Mouse (Mus musculus): ENCODE measurements around the gene Tubb4b.
"Not testable (repeated sequence)": the region's sequence is repeated elsewhere in the genome, so short reads cannot be mapped to it uniquely, and the experiment has no call there.

Gene Tubb4b

DNA sequence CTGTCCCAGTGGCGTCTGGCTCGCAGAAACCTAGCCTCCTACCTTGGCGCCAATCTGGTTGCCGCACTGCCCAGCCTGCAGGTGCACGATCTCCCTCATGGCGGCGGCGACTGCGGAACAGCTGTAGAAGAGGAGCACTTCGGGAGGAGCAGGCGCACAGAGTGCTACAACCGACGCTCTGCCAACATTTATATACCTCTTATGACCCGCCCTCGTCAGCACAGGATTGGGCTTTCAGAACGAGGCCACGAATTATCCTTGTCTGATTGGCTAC, at the start of gene Tubb4b:
Gene Tubb4b, minus strand, starts transcription at position 211 of the 274 bp plus-strand sequence.
- DNase-seq = no peak

DNA sequence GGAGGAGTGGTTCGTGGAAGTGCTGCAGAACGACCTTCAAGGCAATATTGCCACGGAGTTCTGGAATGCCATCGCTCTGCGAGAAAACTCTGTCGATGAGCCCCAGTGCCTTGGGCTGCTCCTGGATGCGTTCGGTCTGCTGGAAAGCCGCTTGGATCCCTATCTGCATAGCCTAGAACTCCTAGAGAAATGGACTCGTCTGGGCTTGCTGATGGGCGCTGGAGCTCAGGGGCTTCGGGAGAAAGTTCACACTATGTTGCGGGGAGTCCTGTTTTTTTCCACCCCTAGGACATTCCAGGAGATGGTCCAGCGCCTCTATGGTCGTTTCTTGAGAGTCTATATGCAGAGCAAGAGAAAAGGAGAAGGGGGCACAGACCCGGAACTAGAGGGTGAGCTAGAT, 48.5 kb upstream of the Tubb4b start:
- DNase-seq = no peak

DNA sequence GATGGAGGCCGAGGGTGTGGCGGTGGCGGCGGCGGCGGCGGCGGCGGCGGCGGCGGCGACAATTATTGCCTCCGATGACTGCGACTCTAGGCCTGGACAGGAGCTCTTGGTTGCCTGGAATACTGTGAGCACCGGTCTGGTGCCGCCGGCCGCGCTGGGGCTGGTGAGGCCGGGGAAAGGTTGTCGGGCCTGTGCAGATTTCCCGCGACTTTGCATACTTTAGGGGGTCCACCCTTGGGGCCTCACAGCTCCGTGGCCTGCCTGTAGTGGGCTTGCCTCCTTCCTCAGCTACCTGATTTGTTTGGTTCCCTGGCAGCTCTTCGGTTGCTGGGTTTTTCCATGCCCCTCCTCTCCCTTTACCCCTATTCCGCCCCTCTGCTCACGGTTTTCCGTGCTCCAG, 48.0 kb upstream of the Tubb4b start:
- no peak for DNase-seq

- DNase-seq = peak; percentile 99
Observed at GRCm38 (mm10) chr2:25271827-25272511, 47.5 kb upstream of the Tubb4b start, which contains the start of the genes Ssna1 and Anapc2. TSS of gene Ssna1 (minus strand) at chr2:25272438. TSS of gene Anapc2 (plus strand) at chr2:25272478.

DNA sequence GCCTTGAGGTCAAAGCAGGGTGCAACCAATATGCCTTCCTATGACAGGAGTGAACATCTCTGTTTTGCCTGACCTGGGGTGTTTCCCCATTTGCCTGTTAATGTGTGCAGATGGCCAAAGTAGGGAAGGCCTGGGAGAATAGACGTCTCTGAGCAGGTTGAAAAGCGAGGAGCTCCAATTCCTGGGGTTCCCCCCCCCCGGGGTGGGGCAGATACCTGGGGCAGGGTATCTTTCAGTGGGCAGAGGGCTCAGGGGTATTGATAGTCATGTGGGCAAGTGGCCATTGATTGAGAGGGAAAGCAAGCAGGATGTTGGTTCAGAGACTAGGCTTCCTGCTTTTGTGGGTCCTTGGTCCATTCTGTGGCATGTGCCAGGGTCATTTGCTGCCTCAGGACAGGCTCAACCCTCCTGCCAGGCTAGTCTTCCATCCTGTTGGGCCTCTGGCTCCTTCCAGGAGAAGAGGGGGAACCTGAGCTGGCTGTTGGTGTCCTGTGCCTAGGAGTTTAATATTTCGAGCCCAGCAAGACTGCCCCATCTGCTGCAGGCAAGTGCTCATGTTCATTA, 43.3 kb upstream of the Tubb4b start:
- DNase-seq = peak; percentile 63 to 68

DNA sequence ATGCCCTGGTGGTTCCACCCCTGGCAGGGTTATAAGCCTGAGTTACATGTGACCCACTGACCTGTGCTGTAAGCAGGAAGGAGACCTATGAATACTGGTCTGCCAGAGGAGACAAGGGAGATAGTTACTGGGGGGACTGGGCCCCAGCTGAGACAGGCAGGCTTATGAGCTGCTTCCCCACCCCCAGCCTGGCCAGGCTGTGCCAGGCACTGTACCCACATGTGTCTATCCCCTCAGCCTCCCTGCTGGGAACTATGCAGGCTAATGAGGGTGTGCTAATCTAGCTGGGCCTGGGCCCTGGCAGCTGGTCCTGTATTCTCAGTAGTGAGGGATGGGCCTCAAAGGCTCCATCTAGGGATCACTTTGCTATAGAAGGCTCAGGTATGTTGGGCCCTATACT, 42.7 kb upstream of the Tubb4b start:
- DNase-seq = peak; percentile 83 to 89

DNA sequence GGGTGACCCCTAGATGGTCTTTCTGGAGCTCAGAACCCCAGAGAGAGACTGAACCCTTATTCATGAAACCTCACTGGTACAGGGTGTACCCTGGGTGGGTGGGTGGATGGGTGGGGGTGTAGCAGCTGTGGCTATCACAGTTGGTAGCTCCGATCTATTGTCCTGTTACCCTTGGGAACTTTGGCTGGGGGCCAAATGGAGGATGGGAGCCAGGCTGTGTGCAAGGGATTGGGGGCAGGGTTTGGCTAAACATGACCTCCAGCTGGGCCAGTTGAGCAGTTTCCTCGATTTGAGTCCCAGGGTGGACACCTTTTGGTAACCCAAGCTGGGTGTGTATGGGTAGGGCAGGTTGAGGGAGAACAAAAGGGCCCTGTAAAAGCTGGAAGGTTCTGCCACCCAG, 42.2 kb upstream of the Tubb4b start:
- DNase-seq = peak; percentile 95

GRCm38 (mm10) chr2:25265897-25266656, 41.6 kb upstream of the Tubb4b start:
- peak; percentile 99 for DNase-seq

DNA sequence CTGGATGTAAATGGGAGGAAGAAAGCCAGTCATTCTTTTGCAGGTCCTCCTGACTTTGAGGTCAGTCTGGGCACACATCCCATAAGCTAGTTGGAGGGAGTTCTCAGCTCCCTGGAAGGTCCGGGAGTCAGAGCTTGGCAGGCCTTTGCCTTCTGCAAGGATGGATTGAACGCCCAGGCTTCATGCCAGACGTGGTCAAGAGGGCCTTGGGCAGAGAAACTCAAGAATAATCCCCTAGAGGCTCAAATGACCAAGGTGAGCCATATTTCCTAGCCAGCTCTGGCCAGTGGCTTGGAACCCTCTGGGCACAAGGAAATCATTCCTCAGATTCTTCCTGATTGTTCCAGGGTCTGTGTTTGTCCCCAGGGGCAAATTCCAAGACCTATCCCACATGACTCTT, 40.3 kb upstream of the Tubb4b start:
- peak; percentile 95 to 97 for DNase-seq

DNA sequence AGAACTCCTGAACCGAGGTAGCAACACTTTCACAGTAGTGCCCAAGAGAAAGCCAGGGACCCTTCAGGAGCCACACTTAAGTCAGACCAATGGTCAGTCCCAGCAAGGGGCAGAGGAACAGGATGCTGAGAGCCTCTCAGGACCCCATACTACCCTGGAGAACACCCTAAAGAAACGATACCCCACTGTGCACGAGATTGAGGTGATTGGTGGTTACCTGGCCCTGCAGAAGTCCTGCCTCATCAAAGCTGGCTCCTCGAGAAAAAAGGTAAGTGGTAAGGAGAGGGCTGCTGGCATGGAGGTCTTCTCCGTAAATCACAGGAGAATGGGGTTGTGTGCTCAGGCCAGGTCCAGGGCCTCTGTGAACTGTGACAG, 39.8 kb upstream of the Tubb4b start:
- peak in 1 of 2 experiments; percentile 59 for DNase-seq

DNA sequence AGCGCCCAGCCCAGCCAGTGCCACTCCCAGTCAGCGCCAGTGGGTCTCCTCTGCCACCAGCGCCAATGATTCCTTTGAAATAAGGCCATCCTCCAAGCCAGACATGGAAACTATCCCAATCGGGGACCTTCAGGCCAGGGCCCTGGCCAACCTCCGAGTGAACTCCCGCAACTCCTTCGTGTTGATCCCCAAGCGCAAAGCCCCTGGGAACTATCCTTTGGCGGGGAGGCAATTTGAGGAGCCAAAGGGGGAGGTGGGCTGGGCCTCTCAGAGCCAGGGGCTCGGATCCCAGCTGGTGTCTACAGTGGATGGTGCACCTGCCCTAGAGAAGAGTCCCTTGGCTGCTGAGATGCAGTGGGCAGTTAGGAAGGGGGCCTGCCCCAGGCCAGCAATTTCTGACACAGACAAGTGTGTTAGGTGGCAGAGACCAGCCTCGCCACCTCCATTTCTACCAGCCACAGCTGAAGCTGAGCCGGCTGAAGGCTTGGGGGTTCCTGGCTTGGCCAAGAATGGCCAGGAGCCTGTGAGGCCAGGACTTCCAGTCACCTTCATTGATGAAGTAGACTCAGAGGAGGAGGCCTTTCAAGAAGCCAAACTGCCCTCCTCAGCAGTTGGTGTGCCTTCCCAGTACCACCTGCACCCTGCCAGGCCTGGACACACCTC, 39.3 kb upstream of the Tubb4b start:
- DNase-seq = peak; percentile 79 to 85

DNA sequence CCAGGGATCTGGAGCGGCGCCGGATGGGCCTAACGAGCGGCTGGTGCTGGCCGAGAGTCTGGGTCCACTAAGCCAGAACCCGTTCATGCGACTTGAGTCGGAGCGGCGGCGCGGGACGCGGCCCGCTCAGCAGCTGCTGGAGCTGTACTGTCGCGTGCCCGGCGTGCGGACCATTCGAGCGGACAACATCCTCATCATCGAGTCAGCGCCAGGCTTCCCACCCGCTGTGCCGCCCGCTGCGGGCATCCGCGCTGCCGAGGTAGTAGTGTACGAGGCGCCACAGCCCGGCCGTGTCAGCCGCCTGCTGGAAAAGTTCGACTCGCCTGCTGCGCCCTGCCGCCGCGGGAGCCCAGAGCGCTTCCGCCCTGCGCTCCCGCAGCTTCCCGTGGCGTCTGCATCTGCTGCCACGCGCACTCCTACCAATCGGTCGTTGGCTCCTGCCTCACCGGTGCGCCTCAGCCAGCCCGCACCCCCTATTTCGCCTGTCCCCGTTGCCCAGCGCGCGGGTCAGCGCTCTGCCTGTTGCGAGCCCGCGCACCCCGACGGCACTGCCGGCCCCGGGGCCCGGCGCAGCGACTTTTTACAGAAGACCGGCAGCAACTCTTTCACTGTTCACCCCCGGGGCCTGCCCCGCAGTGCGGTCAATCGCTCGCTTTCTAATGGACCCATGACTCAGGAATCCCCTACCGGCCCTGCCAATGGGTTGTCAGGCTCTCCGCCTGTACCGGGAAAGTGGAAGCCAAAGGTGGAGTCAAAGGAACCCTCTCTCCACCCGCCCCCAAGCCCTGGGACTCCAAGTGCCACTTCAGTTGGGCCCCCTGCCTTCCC, 38.5 kb upstream of the Tubb4b start:
- DNase-seq = peak; percentile 92 to 93

GRCm38 (mm10) chr2:25262291-25262767, 37.8 kb upstream of the Tubb4b start, which contains the start of gene Tprn:
TSS of gene Tprn (plus strand) at chr2:25262618.
- peak; percentile 98 to 99 for DNase-seq

DNA sequence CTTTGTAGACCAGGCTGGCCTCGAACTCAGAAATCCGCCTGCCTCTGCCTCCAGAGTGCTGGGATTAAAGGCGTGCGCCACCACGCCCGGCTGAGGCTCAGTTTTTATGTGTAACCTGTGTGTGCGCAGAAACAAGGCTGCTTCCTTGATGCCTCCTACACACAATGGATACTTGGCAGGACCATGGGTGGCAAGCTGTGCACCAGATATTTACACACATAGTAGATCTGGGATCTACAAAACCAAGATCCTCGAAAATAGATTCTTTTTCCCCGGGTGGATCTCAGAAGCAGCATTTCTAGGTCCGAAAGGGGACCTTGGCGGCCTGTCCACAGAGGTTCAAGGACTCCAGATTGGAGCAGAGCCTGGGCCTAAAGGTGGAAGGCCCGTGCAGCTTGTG, 37.4 kb upstream of the Tubb4b start:
- DNase-seq = no peak

DNA sequence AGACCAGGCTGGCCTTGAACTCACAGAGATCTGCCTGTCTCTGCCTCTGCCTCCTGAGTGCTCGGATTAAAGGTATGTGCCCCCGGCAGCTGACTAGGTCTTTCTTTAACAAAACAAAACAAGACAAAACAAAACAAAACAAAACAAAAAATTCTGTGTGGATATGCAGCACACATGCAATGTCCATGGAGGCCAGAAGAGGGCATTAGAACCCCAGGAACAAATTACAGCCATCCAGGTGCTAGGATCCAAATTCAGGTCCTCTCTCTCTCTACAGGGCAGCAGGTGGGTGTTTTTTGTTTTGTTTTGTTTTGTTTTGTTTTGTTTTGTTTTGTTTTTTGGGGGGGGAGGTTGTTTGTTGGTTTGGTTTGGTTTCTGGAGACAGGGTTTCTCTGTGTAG, 34.4 kb upstream of the Tubb4b start:
- DNase-seq = peak in 1 of 2 experiments; percentile 53

DNA sequence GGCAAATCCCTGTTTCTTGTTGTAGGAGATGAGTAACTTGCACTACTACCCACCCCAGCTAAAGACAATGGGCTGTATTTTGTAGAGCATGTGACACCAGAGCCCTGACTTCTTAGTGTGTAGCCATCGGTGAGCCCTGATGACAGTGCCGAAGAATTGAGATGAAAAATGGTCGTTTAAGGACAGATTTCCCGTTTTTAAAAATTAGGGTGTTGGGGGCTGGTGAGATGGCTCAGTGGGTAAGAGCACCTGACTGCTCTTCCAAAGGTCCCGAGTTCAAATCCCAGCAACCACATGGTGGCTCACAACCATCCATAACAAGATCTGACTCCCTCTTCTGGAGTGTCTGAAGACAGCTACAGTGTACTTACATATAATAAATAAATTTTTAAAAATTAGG, 32.7 kb upstream of the Tubb4b start:
- not testable (repeated sequence) for DNase-seq

DNA sequence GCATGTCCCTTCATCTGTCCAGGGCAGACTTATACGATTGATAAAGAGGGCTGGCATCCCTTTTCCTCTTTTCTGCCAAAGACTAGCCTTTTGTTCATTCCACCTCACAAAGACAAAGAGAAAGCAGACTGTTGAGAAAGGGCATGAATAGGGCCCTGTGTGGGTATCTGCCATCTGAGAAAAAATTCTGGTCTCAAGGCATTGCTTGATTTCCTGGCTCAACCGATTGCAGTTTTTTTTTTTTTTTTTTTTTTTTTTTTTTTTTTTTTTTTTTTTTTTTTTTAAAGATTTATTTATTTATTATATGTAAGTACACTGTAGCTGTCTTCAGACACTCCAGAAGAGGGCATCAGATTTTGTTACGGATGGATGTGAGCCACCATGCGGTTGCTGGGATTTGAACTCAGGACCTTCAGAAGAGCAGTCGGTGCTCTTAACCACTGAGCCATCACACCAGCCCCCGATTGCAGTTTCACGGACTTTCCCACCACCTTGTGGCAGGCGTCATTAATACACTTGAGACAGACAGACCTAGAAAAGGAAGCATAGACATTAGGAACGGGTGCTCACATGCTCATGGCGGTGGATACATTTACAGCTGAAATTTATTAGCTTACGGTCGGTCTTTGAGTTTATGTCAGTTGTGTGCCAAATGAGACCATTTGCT, 32.1 kb upstream of the Tubb4b start:
- peak; percentile 78 to 82 for DNase-seq

DNA sequence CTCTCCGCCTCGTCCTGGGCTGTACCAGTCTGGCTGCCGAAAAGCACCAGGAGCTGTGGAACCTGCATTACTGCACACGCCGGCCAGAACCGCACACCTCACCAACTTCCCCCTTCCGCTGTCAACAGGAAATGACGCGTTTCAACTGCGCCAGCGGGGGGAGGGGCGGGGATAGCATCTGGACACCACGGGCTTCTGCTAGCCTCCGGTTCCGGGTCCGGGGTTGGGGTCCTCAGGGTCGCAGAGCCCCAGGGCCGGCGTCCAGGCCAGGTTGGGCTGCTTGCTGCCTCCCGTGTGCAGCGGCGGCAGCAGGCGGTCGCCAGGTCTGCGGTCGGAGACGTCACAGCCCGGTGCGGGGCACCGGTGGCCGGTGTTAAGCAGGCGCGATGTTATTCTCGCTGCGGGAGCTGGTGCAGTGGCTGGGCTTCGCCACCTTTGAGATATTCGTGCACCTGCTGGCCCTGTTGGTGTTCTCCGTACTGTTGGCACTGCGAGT, 30.8 kb upstream of the Tubb4b start, which contains the start of gene Tmem203:
Gene Tmem203, plus strand, starts transcription at position 156 of the 496 bp plus-strand sequence.
- peak; percentile 95 to 96 for DNase-seq

GRCm38 (mm10) chr2:25252331-25252730, 27.8 kb upstream of the Tubb4b start:
- DNase-seq = peak; percentile 33 to 48

DNA sequence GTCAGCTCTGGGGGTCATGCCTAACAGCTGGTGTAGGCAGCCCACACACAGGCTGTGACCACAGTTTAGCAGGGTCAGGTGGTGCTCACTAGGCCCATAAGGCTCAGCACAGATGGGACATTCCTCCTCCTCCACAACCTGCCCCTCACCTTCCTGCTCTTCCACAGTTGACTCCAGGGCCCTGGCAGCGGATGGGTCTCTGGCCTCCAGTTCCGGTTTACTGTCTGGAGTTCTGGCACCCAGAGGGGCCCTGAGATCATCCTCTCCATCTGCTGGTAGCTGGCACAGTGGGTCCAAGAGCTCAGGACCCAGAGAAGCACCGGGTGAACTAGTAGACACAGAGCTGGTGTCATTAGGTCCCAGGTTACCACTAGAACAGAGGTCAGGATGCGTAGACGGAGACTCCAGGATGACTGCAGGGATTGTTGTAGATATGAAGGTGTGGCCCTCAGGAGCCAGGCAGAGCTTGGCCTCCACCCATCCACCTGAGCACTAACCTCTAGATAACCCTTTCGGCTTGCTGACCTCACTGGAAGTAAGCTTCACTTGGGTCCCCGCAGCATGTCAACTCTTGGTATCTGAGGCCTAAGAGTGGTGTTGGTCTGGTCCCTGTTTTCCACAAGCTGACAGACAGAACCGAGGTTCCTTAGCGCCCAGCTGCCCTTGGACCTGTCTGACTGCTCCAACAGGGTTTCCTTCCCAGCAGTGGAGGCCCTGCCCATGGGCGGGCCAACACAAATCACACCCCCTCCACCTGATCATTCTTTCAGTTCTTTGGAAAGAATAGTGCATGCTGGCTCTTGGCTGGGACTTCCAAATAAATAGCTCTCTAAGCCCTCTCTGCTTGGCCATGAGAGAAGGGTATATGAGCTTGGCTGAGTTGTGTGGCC, 21.9 kb upstream of the Tubb4b start, which contains the start of gene AL732309.1:
Gene AL732309.1, minus strand, starts transcription at position 681 of the 890 bp plus-strand sequence.
- DNase-seq = peak in 1 of 2 experiments; percentile 45
